Mouse (Mus musculus): ENCODE data around the gene Zbtb45. TPM values are rescaled to one million over a fixed set of nuclear protein-coding genes. Genes with fewer than 3 reads are reported as not detected.
A peak's percentile ranks its signal among the peaks of the same experiment; 100 is the strongest.

Gene Zbtb45
- polyA plus RNA-seq (2015; fragmentation: Nextera tagmentation; extraction: Ambion mirVana) = 28.1 and 28.2 TPM in 2 replicates

DNA sequence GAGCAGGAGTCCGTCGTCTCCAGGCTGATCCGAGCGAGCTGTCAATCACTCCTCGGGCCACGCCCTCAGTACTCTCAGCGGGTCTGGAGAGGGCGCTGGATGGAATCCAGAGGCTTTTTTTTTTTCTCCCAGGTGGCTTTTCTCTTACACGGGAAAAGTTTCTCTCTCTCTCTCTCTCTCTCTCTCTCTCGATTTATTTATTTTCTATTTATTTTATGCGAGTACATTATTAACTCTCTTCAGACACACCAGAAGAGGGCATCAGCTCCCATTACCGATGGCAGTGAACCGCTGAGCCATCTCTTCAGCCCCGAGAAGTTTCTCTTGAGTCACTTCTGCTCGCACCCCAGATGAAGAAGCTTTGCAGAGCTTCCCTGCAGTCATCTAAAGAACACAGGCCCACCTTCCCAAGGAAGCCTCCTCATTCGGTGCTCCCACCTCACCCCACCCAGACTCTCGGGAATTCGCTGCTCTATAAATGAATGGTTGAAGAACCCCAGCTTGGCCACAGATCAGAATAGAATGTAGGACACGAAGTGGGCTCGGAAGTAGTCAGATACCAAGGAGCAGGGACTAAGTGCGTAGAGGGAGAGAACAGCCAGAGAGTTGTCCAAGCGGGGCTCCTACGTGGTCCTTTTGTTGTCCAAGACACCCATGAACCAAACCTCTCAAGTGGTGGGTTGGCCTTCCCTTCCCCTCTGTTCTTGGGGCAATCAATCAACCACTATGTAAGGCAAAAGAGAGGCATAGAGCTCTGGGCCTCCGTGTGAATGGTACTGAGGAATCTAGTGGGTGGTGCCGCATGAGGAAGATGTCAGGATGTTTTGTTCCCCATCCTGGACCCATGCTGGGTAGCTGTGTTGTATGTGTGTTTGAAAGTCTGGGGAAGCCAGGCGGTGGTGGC is at the start of gene Zbtb45:
TSS of gene Zbtb45 (minus strand) at position 30 of the 904 bp plus-strand sequence.
- H3K4me1 ChIP-seq (replicated peaks; ENCODE audit: control insufficient read depth, insufficient read depth, low read length) = peaks cover 6% of the 10 kb centered on the region; the same call in 1 of the 2 replicates
- no peaks in the 10 kb centered on the region for H3K9me3 ChIP-seq (ENCODE audit: control insufficient read depth, low read length)
- peak within 1 kb of the TSS; percentile 74 for H3K9ac ChIP-seq (ENCODE audit: low read length)
- peak within 1 kb of the TSS; percentile 79 for H3K4me2 ChIP-seq (ENCODE audit: low read depth, low read length)
- peak within 1 kb of the TSS; percentile 55 for H3K4me3 ChIP-seq (ENCODE audit: low read length)
- H3K27ac ChIP-seq (ENCODE audit: low read length) = peak within 1 kb of the TSS; percentile 89
- ATAC-seq (ENCODE audit: low read depth) = no peak
- H3K27me3 ChIP-seq (ENCODE audit: control insufficient read depth, insufficient read depth, low read depth, low read length) = no peaks in the 10 kb centered on the region; the same call in 1 of the 2 replicates
- H3K36me3 ChIP-seq (ENCODE audit: control insufficient read depth, insufficient read depth, low read length) = peaks cover 10% of the 10 kb centered on the region
- 9% methylated on average over 26 of the region's 26 CpGs for WGBS

- no peak overlapping the region for H3K9ac ChIP-seq (ENCODE audit: low read length)
- H3K4me3 ChIP-seq (ENCODE audit: low read length) = no peak overlapping the region
- no peaks in the 10 kb centered on the region for H3K36me3 ChIP-seq (ENCODE audit: control insufficient read depth, insufficient read depth, low read length)
- H3K9me3 ChIP-seq (ENCODE audit: control insufficient read depth, low read length) = no peaks in the 10 kb centered on the region
- no peak overlapping the region for H3K4me2 ChIP-seq (ENCODE audit: low read depth, low read length)
- H3K27ac ChIP-seq (ENCODE audit: low read length) = no peak overlapping the region
- no peak for ATAC-seq (ENCODE audit: low read depth)
- no peaks in the 10 kb centered on the region for H3K4me1 ChIP-seq (replicated peaks; ENCODE audit: control insufficient read depth, insufficient read depth, low read length)
- H3K27me3 ChIP-seq (ENCODE audit: control insufficient read depth, insufficient read depth, low read depth, low read length) = no peaks in the 10 kb centered on the region
- 92% methylated on average over 9 of the region's 9 CpGs for whole genome bisulfite sequencing
These were observed 49.7 kb upstream of the Zbtb45 start for GRCm38 (mm10) chr7:13059536-13059935.

GRCm38 (mm10) chr7:13056913-13057700 is 47.3 kb upstream of the Zbtb45 start:
- Histone ChIP-seq H3K27me3 (ENCODE audit: control insufficient read depth, insufficient read depth, low read depth, low read length) (no peaks in the 10 kb centered on the region), H3K9ac (ENCODE audit: low read length) (no peak overlapping the region), H3K4me2 (ENCODE audit: low read depth, low read length) (no peak overlapping the region), H3K4me3 (ENCODE audit: low read length) (no peak overlapping the region), H3K27ac (ENCODE audit: low read length) (no peak overlapping the region), H3K36me3 (ENCODE audit: control insufficient read depth, insufficient read depth, low read length) (no peaks in the 10 kb centered on the region), H3K9me3 (ENCODE audit: control insufficient read depth, low read length) (no peaks in the 10 kb centered on the region), H3K4me1 (replicated peaks; ENCODE audit: control insufficient read depth, insufficient read depth, low read length) (0 out of 2 replicates have a peak, but pooled peaks cover 5% of the 10 kb centered on the region)
- WGBS = 69% methylated on average over 8 of the region's 8 CpGs
- ATAC-seq (ENCODE audit: low read depth) = no peak

DNA sequence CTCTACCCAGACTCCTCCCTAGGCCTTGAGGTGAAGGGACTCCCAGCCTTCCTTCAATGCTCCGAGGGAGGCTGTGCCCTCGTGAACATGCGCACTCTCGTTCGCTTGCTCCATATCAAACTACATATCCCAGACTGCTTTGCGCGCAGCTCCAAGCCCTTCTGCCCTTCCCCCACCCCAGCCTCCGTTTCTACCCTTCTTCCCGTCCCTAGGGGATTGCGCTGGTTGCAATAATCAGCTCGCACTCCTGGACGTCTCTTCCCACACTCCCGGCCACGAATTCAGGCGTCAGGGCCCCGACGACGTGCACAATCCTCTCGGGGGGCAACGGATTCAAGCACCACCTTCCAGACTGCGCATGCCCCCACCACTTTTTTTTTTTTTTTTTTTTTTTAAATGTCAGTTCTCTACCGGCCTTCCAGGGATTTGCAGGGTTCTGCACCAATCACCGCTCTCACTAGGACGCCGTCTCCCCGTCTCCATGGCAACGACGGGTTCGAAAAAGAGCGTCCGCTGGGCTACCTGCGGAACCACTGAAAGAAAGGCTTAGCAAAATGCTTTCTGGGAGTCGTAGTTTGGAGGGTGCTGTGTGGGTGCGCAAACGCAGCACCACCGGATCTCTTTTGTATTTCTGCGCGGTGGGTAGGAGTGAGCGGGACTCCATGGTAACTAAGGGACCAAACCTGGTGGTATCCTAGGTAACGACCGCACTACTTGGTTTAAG is 44.6 kb upstream of the Zbtb45 start, which contains the start of gene Mzf1:
TSS of gene Mzf1 (minus strand) at position 478 of the 724 bp plus-strand sequence.
- Histone ChIP-seq H3K27ac (ENCODE audit: low read length) (peak within 1 kb of the TSS; percentile 80), H3K9me3 (ENCODE audit: control insufficient read depth, low read length) (no peaks in the 10 kb centered on the region), H3K9ac (ENCODE audit: low read length) (peak within 1 kb of the TSS; percentile 70), H3K36me3 (ENCODE audit: control insufficient read depth, insufficient read depth, low read length) (no peaks in the 10 kb centered on the region), H3K4me1 (replicated peaks; ENCODE audit: control insufficient read depth, insufficient read depth, low read length) (0 out of 2 replicates have a peak, but pooled peaks cover 5% of the 10 kb centered on the region), H3K27me3 (ENCODE audit: control insufficient read depth, insufficient read depth, low read depth, low read length) (no peaks in the 10 kb centered on the region), H3K4me2 (ENCODE audit: low read depth, low read length) (peak within 1 kb of the TSS; percentile 73), H3K4me3 (ENCODE audit: low read length) (peak within 1 kb of the TSS; percentile 58)
- peak; percentile 94 for ATAC-seq (ENCODE audit: low read depth)
- WGBS = under 1% methylated on average over 41 of the region's 41 CpGs

DNA sequence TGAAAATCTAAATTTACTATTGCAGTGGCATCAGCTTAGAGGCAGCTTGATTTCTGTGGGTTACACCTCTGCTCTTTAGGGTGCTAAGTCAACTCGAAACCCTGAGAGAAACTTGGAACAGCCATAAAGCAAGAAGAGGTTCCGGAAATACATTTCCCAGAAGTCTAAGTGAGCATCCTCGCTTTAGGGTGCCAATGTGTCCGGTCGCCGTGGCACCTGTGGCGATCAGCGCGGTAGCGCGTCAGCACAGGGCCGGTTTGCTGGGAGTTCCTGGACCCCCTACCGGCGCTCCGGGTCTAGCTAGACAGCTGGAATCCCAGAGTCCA is 44.1 kb upstream of the Zbtb45 start:
- under 1% methylated on average over 15 of the region's 15 CpGs for WGBS
- ATAC-seq (ENCODE audit: low read depth) = no peak
- H3K27me3 ChIP-seq (ENCODE audit: control insufficient read depth, insufficient read depth, low read depth, low read length) = no peaks in the 10 kb centered on the region
- H3K4me3 ChIP-seq (ENCODE audit: low read length) = peak overlapping the region; percentile 58
- 0 out of 2 replicates have a peak, but pooled peaks cover 5% of the 10 kb centered on the region for H3K4me1 ChIP-seq (replicated peaks; ENCODE audit: control insufficient read depth, insufficient read depth, low read length)
- no peaks in the 10 kb centered on the region for H3K36me3 ChIP-seq (ENCODE audit: control insufficient read depth, insufficient read depth, low read length)
- H3K4me2 ChIP-seq (ENCODE audit: low read depth, low read length) = peak overlapping the region; percentile 73
- H3K9ac ChIP-seq (ENCODE audit: low read length) = peak overlapping the region; percentile 70
- H3K9me3 ChIP-seq (ENCODE audit: control insufficient read depth, low read length) = no peaks in the 10 kb centered on the region
- peak overlapping the region; percentile 42 for H3K27ac ChIP-seq (ENCODE audit: low read length)

- H3K36me3 ChIP-seq (ENCODE audit: control insufficient read depth, insufficient read depth, low read length) = no peaks in the 10 kb centered on the region
- H3K4me1 ChIP-seq (replicated peaks; ENCODE audit: control insufficient read depth, insufficient read depth, low read length) = 0 out of 2 replicates have a peak, but pooled peaks cover 5% of the 10 kb centered on the region
- no peak for ATAC-seq (ENCODE audit: low read depth)
- H3K27ac ChIP-seq (ENCODE audit: low read length) = peak overlapping the region; percentile 42; the same call in 1 of the 2 replicates
- H3K4me2 ChIP-seq (ENCODE audit: low read depth, low read length) = peak overlapping the region; percentile 73
- H3K9me3 ChIP-seq (ENCODE audit: control insufficient read depth, low read length) = no peaks in the 10 kb centered on the region
- WGBS = 87% methylated on average over 2 of the region's 2 CpGs
- peak overlapping the region; percentile 70; the same call in 1 of the 2 replicates for H3K9ac ChIP-seq (ENCODE audit: low read length)
- H3K4me3 ChIP-seq (ENCODE audit: low read length) = peak overlapping the region; percentile 58
- no peaks in the 10 kb centered on the region for H3K27me3 ChIP-seq (ENCODE audit: control insufficient read depth, insufficient read depth, low read depth, low read length)
These were observed 43.7 kb upstream of the Zbtb45 start for GRCm38 (mm10) chr7:13053501-13053900.

DNA sequence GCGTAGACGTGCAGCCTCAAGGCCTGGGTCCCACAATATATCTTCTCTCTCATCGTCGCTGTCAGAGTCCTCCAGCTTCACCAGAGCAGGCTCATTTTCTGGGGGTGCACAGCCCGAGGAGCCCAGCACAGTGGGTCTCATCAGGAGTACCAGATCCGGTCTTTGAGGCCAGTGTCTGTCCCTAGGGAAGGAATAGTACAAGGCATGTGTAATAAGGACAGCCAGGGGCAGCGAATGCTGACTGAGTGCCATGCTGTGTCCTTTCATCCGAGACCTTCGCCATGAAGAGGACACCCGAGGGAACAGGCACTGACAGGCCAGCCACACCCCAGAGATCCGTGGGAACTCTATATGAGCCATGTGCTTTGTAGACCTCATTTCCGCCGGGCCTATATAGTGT is 43.2 kb upstream of the Zbtb45 start:
- Histone ChIP-seq H3K9me3 (ENCODE audit: control insufficient read depth, low read length) (no peaks in the 10 kb centered on the region), H3K27ac (ENCODE audit: low read length) (no peak overlapping the region), H3K4me3 (ENCODE audit: low read length) (no peak overlapping the region), H3K9ac (ENCODE audit: low read length) (no peak overlapping the region), H3K36me3 (ENCODE audit: control insufficient read depth, insufficient read depth, low read length) (no peaks in the 10 kb centered on the region), H3K4me1 (replicated peaks; ENCODE audit: control insufficient read depth, insufficient read depth, low read length) (0 out of 2 replicates have a peak, but pooled peaks cover 5% of the 10 kb centered on the region), H3K4me2 (ENCODE audit: low read depth, low read length) (no peak overlapping the region), H3K27me3 (ENCODE audit: control insufficient read depth, insufficient read depth, low read depth, low read length) (no peaks in the 10 kb centered on the region)
- ATAC-seq (ENCODE audit: low read depth) = no peak
- WGBS = 88% methylated on average over 13 of the region's 13 CpGs

GRCm38 (mm10) chr7:13046084-13046483 is 36.2 kb upstream of the Zbtb45 start:
- 1% methylated on average over 2 of the region's 2 CpGs for WGBS
- no peak overlapping the region for H3K4me2 ChIP-seq (ENCODE audit: low read depth, low read length)
- no peak overlapping the region for H3K4me3 ChIP-seq (ENCODE audit: low read length)
- H3K9ac ChIP-seq (ENCODE audit: low read length) = no peak overlapping the region
- no peaks in the 10 kb centered on the region for H3K36me3 ChIP-seq (ENCODE audit: control insufficient read depth, insufficient read depth, low read length)
- peak; percentile 68 for ATAC-seq (ENCODE audit: low read depth)
- peaks cover 33% of the 10 kb centered on the region for H3K27me3 ChIP-seq (ENCODE audit: control insufficient read depth, insufficient read depth, low read depth, low read length)
- H3K4me1 ChIP-seq (replicated peaks; ENCODE audit: control insufficient read depth, insufficient read depth, low read length) = peaks cover 13% of the 10 kb centered on the region
- no peak overlapping the region for H3K27ac ChIP-seq (ENCODE audit: low read length)
- peaks cover 8% of the 10 kb centered on the region for H3K9me3 ChIP-seq (ENCODE audit: control insufficient read depth, low read length)

All from lung, embryonic 16.5 days (tissue).